Mouse (Mus musculus): ENCODE data around the gene Napepld. TPM values are rescaled to one million over a fixed set of nuclear protein-coding genes. Genes with fewer than 3 reads are reported as not detected.
"Not testable (repeated sequence)": the region's sequence is repeated elsewhere in the genome, so short reads cannot be mapped to it uniquely, and the experiment has no call there.

The Napepld gene
- polyA plus RNA-seq, 1 experiment from 2014 or later = 8.8 TPM

GRCm38 (mm10) chr5:21646133-21646491 is 55.1 kb downstream of the Napepld start:
- WGBS = 0% methylated on average over 25 of the region's 25 CpGs
- ATAC-seq (ENCODE audit: insufficient read depth, low FRiP score, low TSS enrichment) (no peak), DNase-seq (ENCODE audit: low spot score) (no peak)
- Histone ChIP-seq H3K4me3 (ENCODE audit: low read depth, low read length) (peak overlapping the region; percentile 84), H3K27ac (ENCODE audit: low read depth, low read length) (peak overlapping the region; percentile 94), H3K27me3 (ENCODE audit: control insufficient read depth, insufficient read depth, low read length) (no peaks in the 10 kb centered on the region), H3K9me3 (ENCODE audit: control insufficient read depth, low read length) (no peaks in the 10 kb centered on the region), H3K36me3 (ENCODE audit: control insufficient read depth, insufficient read depth, low read length) (peaks cover 9% of the 10 kb centered on the region; the same call in 1 of the 2 replicates), H3K4me2 (ENCODE audit: low read depth) (peak overlapping the region; percentile 67), H3K4me1 (ENCODE audit: control insufficient read depth, insufficient read depth, low read length) (peaks cover 3% of the 10 kb centered on the region; the same call in 1 of the 2 replicates), H3K9ac (ENCODE audit: low read length) (peak overlapping the region; percentile 90)

GRCm38 (mm10) chr5:21645439-21646132 is 55.6 kb downstream of the Napepld start, which contains the start of the genes Fbxl13 and Armc10:
TSS of gene Fbxl13 (minus strand) at chr5:21645634.
TSS of gene Armc10 (plus strand) at chr5:21645813.
- Histone ChIP-seq H3K4me1 (ENCODE audit: control insufficient read depth, insufficient read depth, low read length) (peaks cover 3% of the 10 kb centered on the region; the same call in 1 of the 2 replicates), H3K36me3 (ENCODE audit: control insufficient read depth, insufficient read depth, low read length) (peaks cover 8% of the 10 kb centered on the region; the same call in 1 of the 2 replicates), H3K27me3 (ENCODE audit: control insufficient read depth, insufficient read depth, low read length) (no peaks in the 10 kb centered on the region), H3K27ac (ENCODE audit: low read depth, low read length) (peak within 1 kb of the TSS; percentile 94), H3K4me2 (ENCODE audit: low read depth) (peak within 1 kb of the TSS; percentile 67), H3K9ac (ENCODE audit: low read length) (peak within 1 kb of the TSS; percentile 90), H3K9me3 (ENCODE audit: control insufficient read depth, low read length) (no peaks in the 10 kb centered on the region), H3K4me3 (ENCODE audit: low read depth, low read length) (peak within 1 kb of the TSS; percentile 84)
- under 1% methylated on average over 38 of the region's 40 CpGs for WGBS
- DNase-seq (ENCODE audit: low spot score) (peak; percentile 89), ATAC-seq (ENCODE audit: insufficient read depth, low FRiP score, low TSS enrichment) (peak; percentile 97)

- peak; percentile 10; the same call in 1 of the 2 replicates for ATAC-seq (ENCODE audit: insufficient read depth, low FRiP score, low TSS enrichment)
- H3K27me3 ChIP-seq (ENCODE audit: control insufficient read depth, insufficient read depth, low read length) = no peaks in the 10 kb centered on the region
- peak overlapping the region; percentile 35 for H3K9ac ChIP-seq (ENCODE audit: low read length)
- peaks cover 4% of the 10 kb centered on the region; the same call in 1 of the 2 replicates for H3K36me3 ChIP-seq (ENCODE audit: control insufficient read depth, insufficient read depth, low read length)
- H3K27ac ChIP-seq (ENCODE audit: low read depth, low read length) = peak overlapping the region; percentile 11; the same call in 1 of the 2 replicates
- peaks cover 3% of the 10 kb centered on the region; the same call in 1 of the 2 replicates for H3K4me1 ChIP-seq (ENCODE audit: control insufficient read depth, insufficient read depth, low read length)
- H3K9me3 ChIP-seq (ENCODE audit: control insufficient read depth, low read length) = no peaks in the 10 kb centered on the region
- WGBS = 13% methylated on average over 14 of the region's 14 CpGs
- peak overlapping the region; percentile 84 for H3K4me3 ChIP-seq (ENCODE audit: low read depth, low read length)
- peak overlapping the region; percentile 67 for H3K4me2 ChIP-seq (ENCODE audit: low read depth)
- DNase-seq (ENCODE audit: low spot score) = no peak
These were observed 56.2 kb downstream of the Napepld start for GRCm38 (mm10) chr5:21644891-21645438.

- Histone ChIP-seq H3K27me3 (ENCODE audit: control insufficient read depth, insufficient read depth, low read length) (no peaks in the 10 kb centered on the region), H3K4me1 (ENCODE audit: control insufficient read depth, insufficient read depth, low read length) (peaks cover 3% of the 10 kb centered on the region; the same call in 1 of the 2 replicates), H3K9me3 (ENCODE audit: control insufficient read depth, low read length) (no peaks in the 10 kb centered on the region), H3K4me2 (ENCODE audit: low read depth) (no peak overlapping the region), H3K4me3 (ENCODE audit: low read depth, low read length) (no peak overlapping the region), H3K36me3 (ENCODE audit: control insufficient read depth, insufficient read depth, low read length) (no peaks in the 10 kb centered on the region), H3K9ac (ENCODE audit: low read length) (no peak overlapping the region), H3K27ac (ENCODE audit: low read depth, low read length) (no peak overlapping the region)
- DNase-seq (ENCODE audit: low spot score) (no peak), ATAC-seq (ENCODE audit: insufficient read depth, low FRiP score, low TSS enrichment) (no peak)
- WGBS = 39% methylated on average over 1 of the region's 1 CpGs
These were observed 57.6 kb downstream of the Napepld start for GRCm38 (mm10) chr5:21643606-21644005.

- Histone ChIP-seq H3K4me1 (ENCODE audit: control insufficient read depth, insufficient read depth, low read length) (no peaks in the 10 kb centered on the region), H3K4me2 (ENCODE audit: low read depth) (no peak overlapping the region), H3K9ac (ENCODE audit: low read length) (no peak overlapping the region), H3K9me3 (ENCODE audit: control insufficient read depth, low read length) (no peaks in the 10 kb centered on the region), H3K36me3 (ENCODE audit: control insufficient read depth, insufficient read depth, low read length) (no peaks in the 10 kb centered on the region), H3K27me3 (ENCODE audit: control insufficient read depth, insufficient read depth, low read length) (no peaks in the 10 kb centered on the region), H3K4me3 (ENCODE audit: low read depth, low read length) (no peak overlapping the region), H3K27ac (ENCODE audit: low read depth, low read length) (no peak overlapping the region)
- 3% methylated on average over 1 of the region's 1 CpGs for WGBS
- ATAC-seq (ENCODE audit: insufficient read depth, low FRiP score, low TSS enrichment) = no peak
- peak; percentile 46 for DNase-seq (ENCODE audit: low spot score)
These were observed 60.2 kb downstream of the Napepld start for GRCm38 (mm10) chr5:21640961-21641360.

- Histone ChIP-seq H3K4me2 (ENCODE audit: low read depth) (no peak overlapping the region), H3K36me3 (ENCODE audit: control insufficient read depth, insufficient read depth, low read length) (no peaks in the 10 kb centered on the region), H3K4me1 (ENCODE audit: control insufficient read depth, insufficient read depth, low read length) (no peaks in the 10 kb centered on the region), H3K9me3 (ENCODE audit: control insufficient read depth, low read length) (no peaks in the 10 kb centered on the region), H3K27me3 (ENCODE audit: control insufficient read depth, insufficient read depth, low read length) (no peaks in the 10 kb centered on the region), H3K27ac (ENCODE audit: low read depth, low read length) (no peak overlapping the region), H3K9ac (ENCODE audit: low read length) (no peak overlapping the region), H3K4me3 (ENCODE audit: low read depth, low read length) (no peak overlapping the region)
- DNase-seq (ENCODE audit: low spot score) = no peak
- no peak for ATAC-seq (ENCODE audit: insufficient read depth, low FRiP score, low TSS enrichment)
These were observed 75.3 kb downstream of the Napepld start for GRCm38 (mm10) chr5:21625916-21626315.

GRCm38 (mm10) chr5:21616450-21617009 is 84.7 kb downstream of the Napepld start:
- H3K9me3 ChIP-seq (ENCODE audit: control insufficient read depth, low read length) = no peaks in the 10 kb centered on the region
- no peak overlapping the region for H3K4me3 ChIP-seq (ENCODE audit: low read depth, low read length)
- no peaks in the 10 kb centered on the region for H3K36me3 ChIP-seq (ENCODE audit: control insufficient read depth, insufficient read depth, low read length)
- DNase-seq (ENCODE audit: low spot score) (no peak), ATAC-seq (ENCODE audit: insufficient read depth, low FRiP score, low TSS enrichment) (no peak)
- no peaks in the 10 kb centered on the region for H3K4me1 ChIP-seq (ENCODE audit: control insufficient read depth, insufficient read depth, low read length)
- H3K27ac ChIP-seq (ENCODE audit: low read depth, low read length) = no peak overlapping the region
- H3K27me3 ChIP-seq (ENCODE audit: control insufficient read depth, insufficient read depth, low read length) = no peaks in the 10 kb centered on the region
- H3K9ac ChIP-seq (ENCODE audit: low read length) = no peak overlapping the region
- H3K4me2 ChIP-seq (ENCODE audit: low read depth) = no peak overlapping the region
- 75% methylated on average over 3 of the region's 3 CpGs for WGBS

GRCm38 (mm10) chr5:21614299-21614698 is 86.9 kb downstream of the Napepld start:
- H3K4me2 ChIP-seq (ENCODE audit: low read depth); DNase-seq (ENCODE audit: low spot score); H3K4me3 ChIP-seq (ENCODE audit: low read depth, low read length); H3K9ac ChIP-seq (ENCODE audit: low read length); ATAC-seq (ENCODE audit: insufficient read depth, low FRiP score, low TSS enrichment); H3K4me1 ChIP-seq (ENCODE audit: control insufficient read depth, insufficient read depth, low read length); H3K9me3 ChIP-seq (ENCODE audit: control insufficient read depth, low read length); H3K36me3 ChIP-seq (ENCODE audit: control insufficient read depth, insufficient read depth, low read length); H3K27me3 ChIP-seq (ENCODE audit: control insufficient read depth, insufficient read depth, low read length); H3K27ac ChIP-seq (ENCODE audit: low read depth, low read length): not testable (repeated sequence)
- WGBS = 96% methylated on average over 11 of the region's 11 CpGs
